Mouse (Mus musculus) ES-Bruce4 (cell line): ENCODE data around the gene Maml2.

Source experiments
- CTCF ChIP-seq: IDR thresholded peaks from one replicate; pipeline ENCODE4 v1.8.1; 2011; ENCODE audit warnings: low read depth, low read length
- POLR2A ChIP-seq: IDR thresholded peaks from one replicate; pipeline ENCODE4 v1.8.1; 2011; ENCODE audit warnings: low read length; ENCODE audit not compliant: insufficient read depth

DNA sequence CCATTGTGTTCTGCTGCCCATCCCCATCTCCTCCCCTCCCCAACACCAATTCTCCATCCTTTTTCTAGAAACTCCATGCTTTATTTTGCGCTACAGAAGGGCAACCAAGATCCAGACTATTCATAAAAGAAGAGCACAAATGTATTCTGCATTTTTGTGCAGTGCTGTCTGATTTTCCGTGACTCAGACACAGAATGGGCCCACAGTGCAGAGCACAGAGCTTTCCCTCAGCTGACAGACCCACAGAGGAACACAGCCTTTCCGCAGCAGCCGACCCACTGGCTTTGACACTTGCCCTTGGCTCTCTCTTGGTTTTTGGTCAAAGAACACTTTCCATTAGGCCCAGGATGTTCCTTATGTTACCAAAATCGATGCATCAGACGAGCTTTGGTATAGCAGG, 302.0 kb downstream of the Maml2 start:
- no peak for TF ChIP-seq CTCF
- no peak for TF ChIP-seq POLR2A
